In genomic region chr8:8657692-8658355, GRCm38 (mm10) we compare ENCODE assay signal across 10 mouse cellular contexts. TPM values are rescaled to one million over a fixed set of nuclear protein-coding genes. Genes with fewer than 3 reads are reported as not detected.
A peak's percentile ranks its signal among the peaks of the same experiment; 100 is the strongest.
DNase-seq lines count a peak whose midpoint lies in the region; ATAC-seq and TF ChIP-seq lines count a peak whose summit lies in the region.
"Had no signal": no experiment of that assay in that cellular context is flagged by ENCODE, and none has a peak within 500 bp of the region (broad histone marks: within the 10 kb centered on the region; RNA-seq: fewer than 3 reads in every experiment).

No protein-coding gene starts in this region.

- H3K27me3 ChIP-seq in hindbrain, embryonic 10.5 days (ENCODE audit: insufficient read depth, poor library complexity, severe bottlenecking): peaks cover 7% of the 10 kb centered on the region; the same call in 1 of the 2 replicates
- peaks cover 42% of the 10 kb centered on the region for H3K27me3 ChIP-seq in midbrain, embryonic 12.5 days

- intact Hi-C loops in heart, postnatal 25 days (cut with DNase I): loop anchor here (5.0 to 10.0 kb wide), 3 partner anchors 323 to 514 kb away; no protein-coding TSS in a partner anchor

- peak overlapping the region; percentile 98 for H3K27ac ChIP-seq in hindbrain, embryonic 10.5 days
- H3K27ac ChIP-seq in midbrain, embryonic 12.5 days (replicated peaks): peak overlapping the region; percentile 36

- no peak for TF ChIP-seq POLR2A in brain, embryonic 14.5 days (IDR thresholded peaks at IDR 0.05; ENCODE audit: borderline replicate concordance, extremely low read depth, insufficient read depth, insufficient read length, poor library complexity, severe bottlenecking)

- TF ChIP-seq CTCF in brain, embryonic 14.5 days (IDR thresholded peaks at IDR 0.05; ENCODE audit: borderline replicate concordance, extremely low read depth, insufficient read depth, insufficient read length): no peak

- peak; percentile 78 for DNase-seq in heart, adult 11 months
- no peak for DNase-seq in heart, postnatal 25 days (ENCODE audit: low spot score)
- peak; percentile 82 for DNase-seq in brain, embryonic 14.5 days (ENCODE audit: low read depth)
- peak; percentile 44 for DNase-seq in hindbrain, embryonic 10.5 days (ENCODE audit: low spot score)
- DNase-seq in frontal cortex, adult 2 months (ENCODE audit: extremely low spot score in 1 of 2, low spot score in 1 of 2): no peak
- no peak for DNase-seq in right cerebral cortex, adult 2 months (ENCODE audit: low spot score in 2 of 2)
- DNase-seq in adrenal gland, postnatal 10 days: no peak
- DNase-seq: adrenal gland, adult 2 months; kidney, postnatal 10 days had no signal

- peak overlapping the region; percentile 98 for H3K4me3 ChIP-seq in hindbrain, embryonic 10.5 days
- peak overlapping the region; percentile 83 for H3K4me3 ChIP-seq in midbrain, embryonic 12.5 days

- peaks cover 64% of the 10 kb centered on the region for H3K4me1 ChIP-seq in hindbrain, embryonic 10.5 days (replicated peaks)
- H3K4me1 ChIP-seq in midbrain, embryonic 12.5 days: peaks cover 51% of the 10 kb centered on the region

- peak overlapping the region; percentile 91 for H3K4me2 ChIP-seq in midbrain, embryonic 12.5 days (replicated peaks)

- no peak for ATAC-seq in midbrain, embryonic 12.5 days (ENCODE audit: low FRiP score, low read depth)

- H3K9ac ChIP-seq in midbrain, embryonic 12.5 days (replicated peaks): peak overlapping the region; percentile 51; the same call in 1 of the 2 replicates

- 10% methylated on average over 5 of the region's 5 CpGs for WGBS in hindbrain, embryonic 10.5 days
- WGBS in midbrain, embryonic 12.5 days: 8% methylated on average over 5 of the region's 5 CpGs

- H3K9me3 ChIP-seq in hindbrain, embryonic 10.5 days: no peaks in the 10 kb centered on the region
- H3K9me3 ChIP-seq in midbrain, embryonic 12.5 days: no peaks in the 10 kb centered on the region

- H3K36me3 ChIP-seq in hindbrain, embryonic 10.5 days: peaks cover 14% of the 10 kb centered on the region; the same call in 1 of the 2 replicates
- H3K36me3 ChIP-seq in midbrain, embryonic 12.5 days: no peaks in the 10 kb centered on the region

RNA-seq across cellular contexts. Expression of gene Efnb2, which starts 3.2 kb away (rescaled TPM):
- total RNA-seq in heart, postnatal 25 days (2021): 10 to 100 TPM; 24.8 to 29.4 TPM
- polyA plus RNA-seq in brain, embryonic 14.5 days (2012; rRNA removed): 89.3 and 111 TPM in 2 replicates
- 33.8 and 34.7 TPM in 2 replicates for polyA plus RNA-seq in hindbrain, embryonic 10.5 days (2016; fragmentation: Nextera tagmentation; extraction: Ambion mirVana)
- 26.7 and 30.9 TPM in 2 replicates for polyA plus RNA-seq in midbrain, embryonic 12.5 days (2016; fragmentation: Nextera tagmentation; extraction: Ambion mirVana)
- polyA plus RNA-seq in frontal cortex, adult 2 months (2012; rRNA removed): 26.4 and 41.4 TPM in 2 replicates
- total RNA-seq in adrenal gland, postnatal 10 days (2021): 10 to 100 TPM; 29.6 to 32.5 TPM

RNA-seq across cellular contexts. Expression of gene Arglu1, which starts 32.5 kb away (rescaled TPM):
- total RNA-seq in heart, postnatal 25 days (2021): 10 to 100 TPM; 29.4 to 30.4 TPM
- polyA plus RNA-seq in brain, embryonic 14.5 days (2012; rRNA removed): 201 and 255 TPM in 2 replicates
- polyA plus RNA-seq in hindbrain, embryonic 10.5 days (2016; fragmentation: Nextera tagmentation; extraction: Ambion mirVana): 145 and 165 TPM in 2 replicates
- 201 and 221 TPM in 2 replicates for polyA plus RNA-seq in midbrain, embryonic 12.5 days (2016; fragmentation: Nextera tagmentation; extraction: Ambion mirVana)
- polyA plus RNA-seq in frontal cortex, adult 2 months (2012; rRNA removed): 168 and 212 TPM in 2 replicates
- 10 to 100 TPM; 52.6 to 81.2 TPM for total RNA-seq in adrenal gland, postnatal 10 days (2021)

Comparison
In these comparisons a context has a peak if more than half of its experiments do, and no peak if none do; other contexts are left out.
1. DNase-seq: peak in heart, adult 11 months (single experiment), brain, embryonic 14.5 days (single experiment) and hindbrain, embryonic 10.5 days (single experiment); none in heart, postnatal 25 days (single experiment), frontal cortex, adult 2 months (0 of 2), right cerebral cortex, adult 2 months (0 of 2) and adrenal gland, postnatal 10 days (single experiment).